Mouse (Mus musculus): Measurements from ENCODE around the gene Fstl1. TPM values are rescaled to one million over a fixed set of nuclear protein-coding genes. Genes with fewer than 3 reads are reported as not detected.
A peak's percentile ranks its signal among the peaks of the same experiment; 100 is the strongest.

Fstl1 gene
- total and polyA plus RNA-seq, 2 experiments from 2014 or later, result 53.1 to 71.5 TPM

DNA sequence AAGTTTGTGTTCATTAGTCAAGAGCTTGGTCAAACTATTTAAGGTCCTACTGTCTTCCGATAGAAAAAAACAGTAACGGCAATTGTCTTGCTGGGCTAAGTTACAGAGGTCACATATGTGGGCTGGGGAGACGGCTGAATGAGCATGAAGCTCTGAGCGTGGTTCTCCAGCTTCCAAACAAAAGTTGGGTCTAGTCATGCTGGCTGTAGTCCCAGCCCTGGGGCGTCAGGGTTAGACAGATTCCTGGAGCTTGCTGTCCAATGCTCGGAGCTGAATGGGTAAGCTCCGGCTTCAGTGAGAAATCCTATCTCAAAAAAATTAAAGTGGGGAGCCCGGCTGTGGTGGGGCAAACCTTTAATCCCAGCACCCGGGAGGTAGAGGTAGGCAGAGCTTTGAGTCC lies 76.6 kb downstream of the Fstl1 start:
- Histone ChIP-seq H3K36me3 (ENCODE audit: insufficient read depth, low read length) (no peaks in the 10 kb centered on the region), H3K4me1 (ENCODE audit: insufficient read depth, low read length) (no peaks in the 10 kb centered on the region), H3K4me2 (ENCODE audit: low read depth, low read length) (no peak overlapping the region), H3K9ac (replicated peaks; ENCODE audit: low read length) (no peak overlapping the region), H3K27ac (no peak overlapping the region), H3K4me3 (ENCODE audit: low read length) (no peak overlapping the region), H3K27me3 (ENCODE audit: insufficient read depth, low read length) (no peaks in the 10 kb centered on the region), H3K9me3 (ENCODE audit: low read length) (no peaks in the 10 kb centered on the region)
- no peak for TF ChIP-seq CTCF (IDR thresholded peaks at IDR 0.05; ENCODE audit: low read depth)
- 45% methylated on average over 9 of the region's 9 CpGs for WGBS
- no peak for ATAC-seq
- DNase-seq (ENCODE audit: low spot score), result peak; percentile 41

DNA sequence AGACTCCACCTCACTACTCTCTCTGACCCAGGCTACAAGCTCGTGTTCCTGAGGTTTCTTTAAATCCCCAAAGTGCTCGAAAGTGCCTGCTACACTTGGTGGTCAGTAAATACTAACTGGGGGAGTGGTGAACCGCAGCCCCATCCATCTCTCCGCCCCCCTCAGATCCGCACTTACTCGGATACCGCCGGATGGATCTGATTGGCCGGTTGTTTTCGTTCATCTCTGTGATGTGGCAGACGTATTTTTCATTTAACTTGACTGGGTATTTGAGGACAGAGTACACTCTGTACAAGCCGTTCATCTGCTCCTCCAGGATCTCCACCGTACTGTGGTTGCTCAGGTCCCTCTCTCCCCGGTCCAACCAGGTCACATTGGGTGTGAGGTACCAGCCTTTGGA lies 77.4 kb downstream of the Fstl1 start:
- no peak for ATAC-seq
- H3K9me3 ChIP-seq (ENCODE audit: low read length), result no peaks in the 10 kb centered on the region
- no peaks in the 10 kb centered on the region for H3K36me3 ChIP-seq (ENCODE audit: insufficient read depth, low read length)
- WGBS, result 77% methylated on average over 14 of the region's 14 CpGs
- H3K4me3 ChIP-seq (ENCODE audit: low read length), result no peak overlapping the region
- H3K4me2 ChIP-seq (ENCODE audit: low read depth, low read length), result no peak overlapping the region
- H3K27me3 ChIP-seq (ENCODE audit: insufficient read depth, low read length), result no peaks in the 10 kb centered on the region
- no peaks in the 10 kb centered on the region for H3K4me1 ChIP-seq (ENCODE audit: insufficient read depth, low read length)
- H3K9ac ChIP-seq (replicated peaks; ENCODE audit: low read length), result no peak overlapping the region
- DNase-seq (ENCODE audit: low spot score), result no peak
- H3K27ac ChIP-seq, result no peak overlapping the region
- TF ChIP-seq CTCF (IDR thresholded peaks at IDR 0.05; ENCODE audit: low read depth), result no peak

- Histone ChIP-seq H3K36me3 (ENCODE audit: insufficient read depth, low read length) (no peaks in the 10 kb centered on the region), H3K4me1 (ENCODE audit: insufficient read depth, low read length) (no peaks in the 10 kb centered on the region), H3K9ac (replicated peaks; ENCODE audit: low read length) (no peak overlapping the region), H3K4me3 (ENCODE audit: low read length) (no peak overlapping the region), H3K4me2 (ENCODE audit: low read depth, low read length) (no peak overlapping the region), H3K27me3 (ENCODE audit: insufficient read depth, low read length) (no peaks in the 10 kb centered on the region), H3K9me3 (ENCODE audit: low read length) (no peaks in the 10 kb centered on the region), H3K27ac (no peak overlapping the region)
- no peak for ATAC-seq
- TF ChIP-seq CTCF (IDR thresholded peaks at IDR 0.05; ENCODE audit: low read depth), result no peak
- 78% methylated on average over 5 of the region's 5 CpGs for WGBS
- no peak for DNase-seq (ENCODE audit: low spot score)
These were observed 77.9 kb downstream of the Fstl1 start for GRCm38 (mm10) chr16:37854593-37854992.

- no peaks in the 10 kb centered on the region for H3K9me3 ChIP-seq (ENCODE audit: low read length)
- H3K4me2 ChIP-seq (ENCODE audit: low read depth, low read length), result no peak overlapping the region
- WGBS, result 80% methylated on average over 8 of the region's 8 CpGs
- H3K27ac ChIP-seq, result no peak overlapping the region
- H3K27me3 ChIP-seq (ENCODE audit: insufficient read depth, low read length), result no peaks in the 10 kb centered on the region
- DNase-seq (ENCODE audit: low spot score), result no peak
- no peak for ATAC-seq
- H3K4me1 ChIP-seq (ENCODE audit: insufficient read depth, low read length), result no peaks in the 10 kb centered on the region
- no peak overlapping the region for H3K4me3 ChIP-seq (ENCODE audit: low read length)
- TF ChIP-seq CTCF (IDR thresholded peaks at IDR 0.05; ENCODE audit: low read depth), result no peak
- no peaks in the 10 kb centered on the region for H3K36me3 ChIP-seq (ENCODE audit: insufficient read depth, low read length)
- no peak overlapping the region for H3K9ac ChIP-seq (replicated peaks; ENCODE audit: low read length)
These were observed 78.9 kb downstream of the Fstl1 start for GRCm38 (mm10) chr16:37855583-37855982.

DNA sequence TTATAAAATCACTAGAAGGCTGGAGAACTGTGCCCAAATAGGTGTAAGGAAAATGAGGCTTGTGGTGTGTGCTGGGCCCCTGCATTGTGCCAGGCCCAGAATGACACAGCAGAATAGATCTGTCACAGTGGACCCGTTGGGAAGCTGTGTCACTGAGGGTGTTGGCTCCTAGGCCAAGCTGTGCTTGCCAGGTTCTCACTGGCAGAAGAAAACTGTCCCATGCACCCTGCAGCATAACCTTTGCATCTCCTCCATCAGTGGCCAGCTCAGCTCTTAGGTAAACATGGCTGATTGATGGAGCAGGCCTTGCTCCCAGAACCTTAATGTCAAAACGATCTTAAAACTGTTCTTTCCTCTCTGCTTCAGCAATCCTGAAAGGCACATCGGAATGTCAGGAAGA lies 79.7 kb downstream of the Fstl1 start:
- DNase-seq (ENCODE audit: low spot score) (no peak), ATAC-seq (no peak)
- Histone ChIP-seq H3K4me1 (ENCODE audit: insufficient read depth, low read length) (no peaks in the 10 kb centered on the region), H3K4me3 (ENCODE audit: low read length) (no peak overlapping the region), H3K9me3 (ENCODE audit: low read length) (no peaks in the 10 kb centered on the region), H3K27ac (no peak overlapping the region), H3K27me3 (ENCODE audit: insufficient read depth, low read length) (no peaks in the 10 kb centered on the region), H3K4me2 (ENCODE audit: low read depth, low read length) (no peak overlapping the region), H3K9ac (replicated peaks; ENCODE audit: low read length) (no peak overlapping the region), H3K36me3 (ENCODE audit: insufficient read depth, low read length) (no peaks in the 10 kb centered on the region)
- no peak for TF ChIP-seq CTCF (IDR thresholded peaks at IDR 0.05; ENCODE audit: low read depth)
- WGBS, result 61% methylated on average over 3 of the region's 3 CpGs

- Histone ChIP-seq H3K9me3 (ENCODE audit: low read length) (no peaks in the 10 kb centered on the region), H3K27me3 (ENCODE audit: insufficient read depth, low read length) (no peaks in the 10 kb centered on the region), H3K27ac (no peak overlapping the region), H3K4me2 (ENCODE audit: low read depth, low read length) (no peak overlapping the region), H3K9ac (replicated peaks; ENCODE audit: low read length) (no peak overlapping the region), H3K36me3 (ENCODE audit: insufficient read depth, low read length) (no peaks in the 10 kb centered on the region), H3K4me3 (ENCODE audit: low read length) (no peak overlapping the region), H3K4me1 (ENCODE audit: insufficient read depth, low read length) (no peaks in the 10 kb centered on the region)
- DNase-seq (ENCODE audit: low spot score) (no peak), ATAC-seq (no peak)
- TF ChIP-seq CTCF (IDR thresholded peaks at IDR 0.05; ENCODE audit: low read depth), result no peak
- WGBS, result 48% methylated on average over 8 of the region's 8 CpGs
These were observed 80.8 kb downstream of the Fstl1 start for GRCm38 (mm10) chr16:37857495-37857894.

DNA sequence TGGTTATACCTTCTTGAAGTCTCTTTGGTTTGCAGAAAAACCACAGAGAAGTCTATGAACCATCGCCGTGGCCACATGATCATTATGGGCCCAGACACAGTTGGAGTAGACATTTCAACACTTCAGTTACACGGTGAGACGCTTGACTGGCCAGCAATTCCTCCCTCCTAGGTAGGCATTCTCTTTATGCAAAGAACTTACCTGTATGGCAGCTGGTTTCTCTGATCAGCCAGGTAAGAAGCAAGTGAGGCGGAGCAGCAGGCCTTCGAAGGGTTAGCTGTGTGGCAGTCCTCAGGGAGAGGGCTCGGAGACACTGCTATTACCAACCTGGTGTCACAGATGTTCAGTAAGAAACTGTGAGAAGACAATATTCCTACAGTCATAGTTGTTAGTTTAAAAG lies 83.5 kb downstream of the Fstl1 start:
- Histone ChIP-seq H3K36me3 (ENCODE audit: insufficient read depth, low read length) (no peaks in the 10 kb centered on the region), H3K9ac (replicated peaks; ENCODE audit: low read length) (no peak overlapping the region), H3K4me2 (ENCODE audit: low read depth, low read length) (no peak overlapping the region), H3K4me1 (ENCODE audit: insufficient read depth, low read length) (no peaks in the 10 kb centered on the region), H3K9me3 (ENCODE audit: low read length) (no peaks in the 10 kb centered on the region), H3K4me3 (ENCODE audit: low read length) (no peak overlapping the region), H3K27ac (no peak overlapping the region), H3K27me3 (ENCODE audit: insufficient read depth, low read length) (no peaks in the 10 kb centered on the region)
- 79% methylated on average over 7 of the region's 7 CpGs for WGBS
- no peak for TF ChIP-seq CTCF (IDR thresholded peaks at IDR 0.05; ENCODE audit: low read depth)
- DNase-seq (ENCODE audit: low spot score) (no peak), ATAC-seq (no peak)
